Mouse (Mus musculus) thymus, adult 2 months (tissue): ENCODE measurements around the gene Hps5.

Experiments used
- CTCF ChIP-seq: fragments of 200-500 bp; IDR thresholded peaks from 2 replicates; pipeline ENCODE4 v1.5.1; 2012; ENCODE audit warnings: mild to moderate bottlenecking, control low read depth, low read length, moderate library complexity, borderline replicate concordance; ENCODE audit not compliant: control insufficient read depth, poor library complexity, insufficient read depth; ENCODE audit errors: extremely low read depth
- POLR2A ChIP-seq: fragments of 200-500 bp; IDR thresholded peaks from 2 replicates; pipeline ENCODE4 v1.6.1; 2012; ENCODE audit warnings: mild to moderate bottlenecking, low read length, control low read depth, moderate library complexity; ENCODE audit not compliant: control insufficient read depth, poor library complexity, insufficient read depth; ENCODE audit errors: extremely low read depth

DNA sequence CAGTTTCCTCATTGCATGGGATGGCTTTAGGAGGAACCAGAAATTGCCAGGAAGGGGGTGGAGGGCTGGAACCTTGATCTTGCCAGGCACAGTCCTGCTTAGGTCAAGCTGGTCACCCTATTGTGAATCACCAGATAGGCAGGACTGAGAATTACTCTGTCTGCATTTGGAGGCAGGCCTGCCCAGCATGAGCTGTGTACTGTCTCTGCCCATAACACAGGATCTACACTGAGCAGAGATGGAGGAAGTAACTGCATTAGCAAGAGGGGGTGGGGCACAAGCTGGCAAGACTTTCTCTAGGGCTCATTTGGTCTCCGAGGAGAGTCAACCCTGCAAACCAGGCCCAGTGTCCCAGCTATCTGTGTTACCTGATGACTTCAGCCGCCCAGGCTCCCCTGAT lies 60.9 kb downstream of the Hps5 start:
- TF ChIP-seq CTCF: no peak
- TF ChIP-seq POLR2A: no peak
